Mouse (Mus musculus) left cerebral cortex, postnatal 4 days (tissue): ENCODE data around the gene Stard3nl. TPM values are rescaled to one million over a fixed set of nuclear protein-coding genes. Genes with fewer than 3 reads are reported as not detected.
"Not testable (repeated sequence)": the region's sequence is repeated elsewhere in the genome, so short reads cannot be mapped to it uniquely, and the experiment has no call there.

Experiments
- DNase-seq: peaks from one replicate; pipeline ENCODE4 v3.0.0-alpha.2; 2022
- intact Hi-C: fragments of 180-260 bp; cut with DNase I; formaldehyde crosslinking; loops from one replicate; pipeline ENCODE4 v1.15.1; 2025
- total RNA-seq, 2 experiments: library from RNA; stranded (reverse); gene quantifications; 2 replicates each; pipeline ENCODE4 v1.2.3; 2021

Gene Stard3nl
- total RNA-seq, 2 experiments from 2014 or later = 90.5 to 93.4 TPM

GRCm38 (mm10) chr13:19389434-19389833 is 6.2 kb downstream of the Stard3nl start:
- intact Hi-C loops = no loop called here
- no peak for DNase-seq

GRCm38 (mm10) chr13:19385226-19385625 is 10.4 kb downstream of the Stard3nl start:
- intact Hi-C loops = no loop called here
- no peak for DNase-seq

- DNase-seq = no peak
- intact Hi-C loops = no loop called here
Observed at GRCm38 (mm10) chr13:19381112-19381828, 14.3 kb downstream of the Stard3nl start.

GRCm38 (mm10) chr13:19379313-19379712 is 16.3 kb downstream of the Stard3nl start:
- no peak for DNase-seq
- intact Hi-C loops = no loop called here

GRCm38 (mm10) chr13:19372133-19372729 is 23.4 kb downstream of the Stard3nl start:
- intact Hi-C loops = no loop called here
- no peak for DNase-seq

GRCm38 (mm10) chr13:19368817-19369216 is 26.8 kb downstream of the Stard3nl start:
- intact Hi-C loops = loop anchor here (5.0 kb wide), 2 partner anchors 68 to 253 kb away; partner anchors contain the start of gene Sfrp4
- no peak for DNase-seq

- intact Hi-C loops = loop anchor here (5.0 kb wide), 2 partner anchors 70 to 255 kb away; partner anchors contain the start of gene Sfrp4
- peak; percentile 65 for DNase-seq
Observed at GRCm38 (mm10) chr13:19367536-19367935, 28.1 kb downstream of the Stard3nl start.

- DNase-seq = no peak
- intact Hi-C loops = loop anchor here (5.0 kb wide), 2 partner anchors 70 to 255 kb away; partner anchors contain the start of gene Sfrp4
Observed at GRCm38 (mm10) chr13:19366866-19367265, 28.7 kb downstream of the Stard3nl start.

GRCm38 (mm10) chr13:19365596-19365995 is 30.0 kb downstream of the Stard3nl start:
- intact Hi-C loops = loop anchor here (2.0 to 5.0 kb wide), 3 partner anchors 72 to 275 kb away; partner anchors contain the start of gene Sfrp4
- DNase-seq = peak; percentile 70

GRCm38 (mm10) chr13:19364245-19364772 is 31.3 kb downstream of the Stard3nl start:
- intact Hi-C loops = loop anchor here (2.0 to 5.0 kb wide), 2 partner anchors 276 to 318 kb away; no protein-coding TSS in a partner anchor
- DNase-seq = peak; percentile 52

- intact Hi-C loops = loop anchor here (5.0 kb wide), 1 partner anchor 320 kb away; no protein-coding TSS in a partner anchor
- DNase-seq = peak; percentile 29
Observed at GRCm38 (mm10) chr13:19362358-19362757, 33.2 kb downstream of the Stard3nl start.

- intact Hi-C loops = no loop called here
- DNase-seq = no peak
Observed at GRCm38 (mm10) chr13:19358027-19358426, 37.6 kb downstream of the Stard3nl start.

- intact Hi-C loops = no loop called here
- DNase-seq = no peak
Observed at GRCm38 (mm10) chr13:19357301-19357700, 38.3 kb downstream of the Stard3nl start.

- intact Hi-C loops = no loop called here
Observed at GRCm38 (mm10) chr13:19356720-19357119, 38.9 kb downstream of the Stard3nl start.

GRCm38 (mm10) chr13:19356120-19356519 is 39.5 kb downstream of the Stard3nl start:
- no peak for DNase-seq
- intact Hi-C loops = no loop called here

More at GRCm38 (mm10) chr13:19356720-19357119, 38.9 kb downstream of the Stard3nl start:
- DNase-seq = no peak

GRCm38 (mm10) chr13:19352795-19353194 is 42.8 kb downstream of the Stard3nl start:
- intact Hi-C loops = no loop called here
- no peak for DNase-seq

- intact Hi-C loops = not testable (repeated sequence)
- DNase-seq = peak; percentile 70
Observed at GRCm38 (mm10) chr13:19340356-19340755, 55.2 kb downstream of the Stard3nl start.

GRCm38 (mm10) chr13:19336310-19336709 is 59.3 kb downstream of the Stard3nl start:
- intact Hi-C loops = loop anchor here (5.0 kb wide), 1 partner anchor 524 kb away; no protein-coding TSS in a partner anchor

More at GRCm38 (mm10) chr13:19336310-19336709, 59.3 kb downstream of the Stard3nl start:
- DNase-seq = peak; percentile 45
